In genomic region chr6:93065366-93065765, GRCm38 (mm10) we compare ENCODE assay signal across 10 mouse cellular contexts.
A peak's percentile ranks its signal among the peaks of the same experiment; 100 is the strongest.
DNase-seq lines count a peak whose midpoint lies in the region; ATAC-seq and TF ChIP-seq lines count a peak whose summit lies in the region.
"Had no signal": no experiment of that assay in that cellular context is flagged by ENCODE, and none has a peak within 500 bp of the region (broad histone marks: within the 10 kb centered on the region; RNA-seq: fewer than 3 reads in every experiment).

No protein-coding gene starts in this region.

- H3K9ac ChIP-seq in midbrain, postnatal 0 days (replicated peaks; ENCODE audit: low read length, poor library complexity, severe bottlenecking): no peak overlapping the region
- no peak overlapping the region for H3K9ac ChIP-seq in midbrain, embryonic 13.5 days (replicated peaks)
- no peak overlapping the region for H3K9ac ChIP-seq in kidney, postnatal 0 days (ENCODE audit: low read depth, low read length)
- H3K9ac ChIP-seq: hindbrain, embryonic 15.5 days; stomach, embryonic 15.5 days had no signal

- intact Hi-C loops in gastrocnemius, postnatal 14 days (cut with DNase I; ENCODE audit: low total_unique reads): no loop called here

- no peak for TF ChIP-seq CTCF in midbrain, postnatal 0 days (IDR thresholded peaks at IDR 0.05)
- TF ChIP-seq CTCF in kidney, postnatal 0 days (IDR thresholded peaks at IDR 0.05; ENCODE audit: low read depth): no peak

- H3K36me3 ChIP-seq in midbrain, postnatal 0 days (ENCODE audit: insufficient read depth, low read length): no peaks in the 10 kb centered on the region
- H3K36me3 ChIP-seq in midbrain, embryonic 13.5 days: no peaks in the 10 kb centered on the region
- H3K36me3 ChIP-seq in kidney, postnatal 0 days (ENCODE audit: insufficient read depth, low read length): no peaks in the 10 kb centered on the region
- H3K36me3 ChIP-seq: hindbrain, embryonic 15.5 days; stomach, embryonic 15.5 days had no signal

- ATAC-seq in midbrain, postnatal 0 days (ENCODE audit: low FRiP score): no peak
- no peak for ATAC-seq in midbrain, embryonic 13.5 days
- no peak for ATAC-seq in kidney, postnatal 0 days (replicated peaks; ENCODE audit: low FRiP score, low read depth)

- H3K4me1 ChIP-seq in midbrain, postnatal 0 days (ENCODE audit: insufficient read depth, low read length): 0 out of 2 replicates have a peak, but pooled peaks cover 3% of the 10 kb centered on the region
- peaks cover 11% of the 10 kb centered on the region; the same call in 1 of the 2 replicates for H3K4me1 ChIP-seq in midbrain, embryonic 13.5 days (replicated peaks)
- H3K4me1 ChIP-seq in kidney, postnatal 0 days (replicated peaks; ENCODE audit: insufficient read depth, low read length): peaks cover 26% of the 10 kb centered on the region

- H3K9me3 ChIP-seq in midbrain, postnatal 0 days (ENCODE audit: low read length): no peaks in the 10 kb centered on the region
- no peaks in the 10 kb centered on the region for H3K9me3 ChIP-seq in midbrain, embryonic 13.5 days
- no peaks in the 10 kb centered on the region for H3K9me3 ChIP-seq in kidney, postnatal 0 days (replicated peaks; ENCODE audit: low read length)
- H3K9me3 ChIP-seq: hindbrain, embryonic 15.5 days; stomach, embryonic 15.5 days had no signal

- H3K27ac ChIP-seq in midbrain, postnatal 0 days (ENCODE audit: low read depth, low read length): no peak overlapping the region
- H3K27ac ChIP-seq in midbrain, embryonic 13.5 days: no peak overlapping the region
- peak overlapping the region; percentile 86 for H3K27ac ChIP-seq in kidney, postnatal 0 days

- H3K4me3 ChIP-seq in midbrain, postnatal 0 days (ENCODE audit: low read depth, low read length): no peak overlapping the region
- no peak overlapping the region for H3K4me3 ChIP-seq in midbrain, embryonic 13.5 days (replicated peaks)
- H3K4me3 ChIP-seq in kidney, postnatal 0 days (replicated peaks; ENCODE audit: low read depth, low read length): no peak overlapping the region
- H3K4me3 ChIP-seq: hindbrain, embryonic 15.5 days; stomach, embryonic 15.5 days had no signal

- WGBS in midbrain, postnatal 0 days: 78% methylated on average over 6 of the region's 6 CpGs
- 73% methylated on average over 6 of the region's 6 CpGs for WGBS in midbrain, embryonic 13.5 days
- WGBS in kidney, postnatal 0 days: 45% methylated on average over 6 of the region's 6 CpGs

- DNase-seq in gastrocnemius, postnatal 14 days: peak; percentile 23
- no peak for DNase-seq in gastrocnemius, adult 8-10 months (ENCODE audit: low spot score in 2 of 2)
- peak; percentile 41 for DNase-seq in midbrain, postnatal 0 days (ENCODE audit: low spot score)
- DNase-seq in kidney, postnatal 0 days (ENCODE audit: low spot score): peak; percentile 71
- DNase-seq in lung, postnatal 25 days (ENCODE audit: low spot score): peak; percentile 19
- no peak for DNase-seq in B cell, adult 2 months
- no peak for DNase-seq in layer of hippocampus, postnatal 14 days (ENCODE audit: low spot score in 2 of 2)

- no peaks in the 10 kb centered on the region for H3K27me3 ChIP-seq in midbrain, postnatal 0 days (ENCODE audit: insufficient read depth, low read length)
- H3K27me3 ChIP-seq in midbrain, embryonic 13.5 days: no peaks in the 10 kb centered on the region
- H3K27me3 ChIP-seq in kidney, postnatal 0 days (ENCODE audit: insufficient read depth, low read length): no peaks in the 10 kb centered on the region
- H3K27me3 ChIP-seq: hindbrain, embryonic 15.5 days; stomach, embryonic 15.5 days had no signal

- H3K4me2 ChIP-seq in midbrain, postnatal 0 days (ENCODE audit: low read depth, low read length, poor library complexity, severe bottlenecking): no peak overlapping the region
- H3K4me2 ChIP-seq in midbrain, embryonic 13.5 days (replicated peaks): no peak overlapping the region
- H3K4me2 ChIP-seq in kidney, postnatal 0 days (ENCODE audit: low read length): no peak overlapping the region

Comparison
In these comparisons a context has a peak if more than half of its experiments do, and no peak if none do; other contexts are left out.
1. DNase-seq: peak in gastrocnemius, postnatal 14 days (single experiment), midbrain, postnatal 0 days (single experiment), kidney, postnatal 0 days (single experiment) and lung, postnatal 25 days (single experiment); none in gastrocnemius, adult 8-10 months (0 of 2), B cell, adult 2 months (0 of 2) and layer of hippocampus, postnatal 14 days (0 of 2).